In the genomic region with DNA sequence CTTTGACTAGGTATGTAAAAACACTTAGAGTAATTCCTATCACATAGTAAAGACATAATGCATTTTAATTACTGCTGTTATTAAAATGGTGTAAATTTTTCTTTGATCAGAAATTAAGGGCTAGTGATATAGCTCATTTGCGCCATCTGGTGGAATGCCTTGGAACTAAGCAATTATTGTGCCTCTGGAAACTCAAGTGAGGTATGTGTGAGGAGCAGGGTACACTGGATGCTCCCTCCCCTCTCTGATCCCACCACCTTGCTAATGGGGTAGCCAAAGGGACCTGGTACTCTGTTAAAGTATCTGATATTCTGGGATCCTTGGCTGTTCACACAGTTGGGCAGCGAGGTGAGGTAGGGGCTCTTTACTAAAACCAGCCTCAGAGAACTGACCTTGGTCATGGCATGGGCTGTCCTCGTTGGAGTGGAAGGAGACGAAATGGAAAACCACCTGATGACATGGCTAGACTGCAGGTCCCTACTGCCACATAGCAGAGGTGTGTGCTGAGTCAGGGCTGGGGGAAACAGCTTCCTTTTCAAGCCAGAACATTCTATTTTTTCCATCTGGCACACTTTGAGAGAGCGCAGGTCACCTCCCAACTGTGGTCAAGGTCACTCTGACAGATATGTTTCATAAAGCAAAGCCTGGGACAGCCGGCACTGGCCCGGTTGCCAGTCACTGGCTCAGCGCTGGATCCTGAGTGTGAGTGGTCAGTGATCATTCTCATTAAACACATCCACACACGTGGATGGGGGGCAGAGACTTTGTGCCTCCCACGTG, we compare ENCODE assay signal across 9 mouse cellular contexts. TPM values are rescaled to one million over a fixed set of nuclear protein-coding genes. Genes with fewer than 3 reads are reported as not detected.
DNase-seq lines count a peak whose midpoint lies in the region; ATAC-seq and TF ChIP-seq lines count a peak whose summit lies in the region.
"Had no signal": no experiment of that assay in that cellular context is flagged by ENCODE, and none has a peak within 500 bp of the region (broad histone marks: within the 10 kb centered on the region; RNA-seq: fewer than 3 reads in every experiment).

No protein-coding gene starts in this region.

- no peak overlapping the region for H3K9ac ChIP-seq in lung, embryonic 14.5 days
- H3K9ac ChIP-seq in hindbrain, postnatal 0 days (replicated peaks; ENCODE audit: low read length) = no peak overlapping the region
- no peak overlapping the region for H3K9ac ChIP-seq in lung, postnatal 0 days (replicated peaks; ENCODE audit: low read depth)

- TF ChIP-seq EP300 in lung, postnatal 0 days (IDR thresholded peaks at IDR 0.05) = no peak

- H3K4me3 ChIP-seq in lung, embryonic 14.5 days (ENCODE audit: low read depth, low read length) = no peak overlapping the region
- H3K4me3 ChIP-seq in cortical plate, adult 2 months (ENCODE audit: insufficient read depth, low read length) = no peak overlapping the region
- H3K4me3 ChIP-seq in hindbrain, postnatal 0 days (ENCODE audit: low read length) = no peak overlapping the region
- H3K4me3 ChIP-seq in lung, postnatal 0 days (ENCODE audit: low read depth, low read length) = no peak overlapping the region
- H3K4me3 ChIP-seq: megakaryocyte, embryonic 14.5 days had no signal

- no peak overlapping the region for H3K27ac ChIP-seq in lung, embryonic 14.5 days (ENCODE audit: low read depth)
- H3K27ac ChIP-seq in cortical plate, adult 2 months (ENCODE audit: insufficient read depth, low read length) = no peak overlapping the region
- H3K27ac ChIP-seq in hindbrain, postnatal 0 days = no peak overlapping the region
- no peak overlapping the region for H3K27ac ChIP-seq in lung, postnatal 0 days (ENCODE audit: low read length)

- TF ChIP-seq CTCF in lung, embryonic 14.5 days (IDR thresholded peaks at IDR 0.05; ENCODE audit: low read depth) = peak; percentile 76
- TF ChIP-seq CTCF in cortical plate, adult 2 months (IDR thresholded peaks at IDR 0.05; ENCODE audit: extremely low read depth, insufficient read depth, low read length) = peak; percentile 42; the same call in 1 of the 2 replicates
- TF ChIP-seq CTCF in hindbrain, postnatal 0 days (IDR thresholded peaks at IDR 0.05; ENCODE audit: low read depth) = peak; percentile 86
- peak; percentile 74 for TF ChIP-seq CTCF in lung, postnatal 0 days (IDR thresholded peaks at IDR 0.05)

- H3K36me3 ChIP-seq in lung, embryonic 14.5 days (ENCODE audit: insufficient read depth) = no peaks in the 10 kb centered on the region
- H3K36me3 ChIP-seq in hindbrain, postnatal 0 days (ENCODE audit: insufficient read depth, low read length) = no peaks in the 10 kb centered on the region
- H3K36me3 ChIP-seq in lung, postnatal 0 days (ENCODE audit: insufficient read depth, low read length) = no peaks in the 10 kb centered on the region

- H3K9me3 ChIP-seq in lung, embryonic 14.5 days (ENCODE audit: low read depth, low read length) = no peaks in the 10 kb centered on the region
- no peaks in the 10 kb centered on the region for H3K9me3 ChIP-seq in hindbrain, postnatal 0 days (ENCODE audit: low read length)
- H3K9me3 ChIP-seq in lung, postnatal 0 days (ENCODE audit: low read length) = no peaks in the 10 kb centered on the region
- H3K9me3 ChIP-seq: megakaryocyte, embryonic 14.5 days had no signal

- H3K27me3 ChIP-seq in lung, embryonic 14.5 days (ENCODE audit: insufficient read depth, low read length) = no peaks in the 10 kb centered on the region
- H3K27me3 ChIP-seq in hindbrain, postnatal 0 days (ENCODE audit: insufficient read depth, low read length) = no peaks in the 10 kb centered on the region
- H3K27me3 ChIP-seq in lung, postnatal 0 days (replicated peaks; ENCODE audit: insufficient read depth, low read length) = no peaks in the 10 kb centered on the region
- H3K27me3 ChIP-seq: megakaryocyte, embryonic 14.5 days had no signal

- H3K4me1 ChIP-seq in lung, embryonic 14.5 days (ENCODE audit: insufficient read depth) = no peaks in the 10 kb centered on the region
- H3K4me1 ChIP-seq in cortical plate, adult 2 months (ENCODE audit: control insufficient read depth, insufficient read depth, low read length) = no peaks in the 10 kb centered on the region
- no peaks in the 10 kb centered on the region for H3K4me1 ChIP-seq in hindbrain, postnatal 0 days (ENCODE audit: insufficient read depth, low read length)
- H3K4me1 ChIP-seq in lung, postnatal 0 days (ENCODE audit: insufficient read depth, low read depth, low read length) = no peaks in the 10 kb centered on the region
- H3K4me1 ChIP-seq: megakaryocyte, embryonic 14.5 days had no signal

- DNase-seq in lung, embryonic 14.5 days = peak; percentile 78
- no peak for DNase-seq in lung, postnatal 25 days (ENCODE audit: low spot score)
- DNase-seq in adipocyte (ENCODE audit: low spot score) = peak; percentile 53
- DNase-seq in hindbrain, postnatal 0 days (ENCODE audit: low spot score) = peak; percentile 77
- DNase-seq in lung, postnatal 0 days (ENCODE audit: low spot score) = peak; percentile 44
- peak; percentile 14 for DNase-seq in right cerebral cortex, postnatal 25 days

- no peak overlapping the region for H3K4me2 ChIP-seq in lung, embryonic 14.5 days
- H3K4me2 ChIP-seq in hindbrain, postnatal 0 days (ENCODE audit: low read depth, low read length) = no peak overlapping the region
- no peak overlapping the region for H3K4me2 ChIP-seq in lung, postnatal 0 days (replicated peaks; ENCODE audit: low read depth, low read length)

- 0 out of 2 replicates have a peak, but pooled peaks have one; percentile 52 for ATAC-seq in lung, embryonic 14.5 days (ENCODE audit: insufficient read depth)
- ATAC-seq in hindbrain, postnatal 0 days = 0 out of 2 replicates have a peak, but pooled peaks have one; percentile 38
- ATAC-seq in lung, postnatal 0 days = no peak

- WGBS in lung, embryonic 14.5 days = 61% methylated on average over 10 of the region's 10 CpGs
- WGBS in hindbrain, postnatal 0 days = 66% methylated on average over 10 of the region's 10 CpGs
- 55% methylated on average over 10 of the region's 10 CpGs for WGBS in lung, postnatal 0 days

- no peak for TF ChIP-seq POLR2A in cortical plate, adult 2 months (IDR thresholded peaks at IDR 0.05; ENCODE audit: extremely low read depth, insufficient read depth, low read length)

RNA-seq across cellular contexts. Expression of a gene that starts 3.6 kb away (rescaled TPM):
- 0.32 TPM in 1 of 2 replicates, not detected in the other for polyA plus RNA-seq in lung, embryonic 14.5 days (2014; fragmentation: Nextera tagmentation; extraction: Ambion mirVana)
- polyA plus RNA-seq in cortical plate, adult 2 months (2012; rRNA removed) = 0.11 and 0.29 TPM in 2 replicates
- 0.16 TPM in 1 of 2 replicates, not detected in the other for total RNA-seq in hindbrain, postnatal 0 days (2014; rRNA removed)
- polyA plus RNA-seq in hindbrain, postnatal 0 days (2015; fragmentation: Nextera tagmentation; extraction: Ambion mirVana) = 0.25 and 0.35 TPM in 2 replicates
- 0.11 TPM in 1 of 2 replicates, not detected in the other for polyA plus RNA-seq in lung, postnatal 0 days (2015; fragmentation: Nextera tagmentation; extraction: Ambion mirVana)

RNA-seq across cellular contexts. Expression of a gene that starts 7.6 kb away (rescaled TPM):
- 0.11 TPM in 1 of 2 replicates, not detected in the other for polyA plus RNA-seq in lung, embryonic 14.5 days (2014; fragmentation: Nextera tagmentation; extraction: Ambion mirVana)
- polyA plus RNA-seq in cortical plate, adult 2 months (2012; rRNA removed) = not detected in 2 replicates
- total RNA-seq in hindbrain, postnatal 0 days (2014; rRNA removed) = not detected in 2 replicates
- 0.06 and 0.08 TPM in 2 replicates for polyA plus RNA-seq in hindbrain, postnatal 0 days (2015; fragmentation: Nextera tagmentation; extraction: Ambion mirVana)
- not detected in 2 replicates for polyA plus RNA-seq in lung, postnatal 0 days (2015; fragmentation: Nextera tagmentation; extraction: Ambion mirVana)

RNA-seq across cellular contexts. Expression of a gene that starts 36.6 kb away (rescaled TPM):
- not detected in 2 replicates for polyA plus RNA-seq in lung, embryonic 14.5 days (2014; fragmentation: Nextera tagmentation; extraction: Ambion mirVana)
- not detected in 2 replicates for polyA plus RNA-seq in cortical plate, adult 2 months (2012; rRNA removed)
- total RNA-seq in hindbrain, postnatal 0 days (2014; rRNA removed) = not detected in 2 replicates
- polyA plus RNA-seq in hindbrain, postnatal 0 days (2015; fragmentation: Nextera tagmentation; extraction: Ambion mirVana) = not detected in 2 replicates
- polyA plus RNA-seq in lung, postnatal 0 days (2015; fragmentation: Nextera tagmentation; extraction: Ambion mirVana) = not detected in 2 replicates

RNA-seq across cellular contexts. Expression of a gene that starts 38.5 kb away (rescaled TPM):
- polyA plus RNA-seq in lung, embryonic 14.5 days (2014; fragmentation: Nextera tagmentation; extraction: Ambion mirVana) = not detected in 2 replicates
- not detected in 2 replicates for polyA plus RNA-seq in cortical plate, adult 2 months (2012; rRNA removed)
- total RNA-seq in hindbrain, postnatal 0 days (2014; rRNA removed) = 0.05 TPM in 1 of 2 replicates, not detected in the other
- polyA plus RNA-seq in hindbrain, postnatal 0 days (2015; fragmentation: Nextera tagmentation; extraction: Ambion mirVana) = 0.09 TPM in 1 of 2 replicates, not detected in the other
- not detected in 2 replicates for polyA plus RNA-seq in lung, postnatal 0 days (2015; fragmentation: Nextera tagmentation; extraction: Ambion mirVana)

RNA-seq across cellular contexts. Expression of a gene that starts 56.6 kb away (rescaled TPM):
- polyA plus RNA-seq in lung, embryonic 14.5 days (2014; fragmentation: Nextera tagmentation; extraction: Ambion mirVana) = not detected in 2 replicates
- polyA plus RNA-seq in cortical plate, adult 2 months (2012; rRNA removed) = 0.06 TPM in 1 of 2 replicates, not detected in the other
- not detected in 2 replicates for total RNA-seq in hindbrain, postnatal 0 days (2014; rRNA removed)
- polyA plus RNA-seq in hindbrain, postnatal 0 days (2015; fragmentation: Nextera tagmentation; extraction: Ambion mirVana) = not detected in 2 replicates
- polyA plus RNA-seq in lung, postnatal 0 days (2015; fragmentation: Nextera tagmentation; extraction: Ambion mirVana) = 0.20 and 0.26 TPM in 2 replicates
- polyA plus RNA-seq: gonadal fat pad, adult 2 months had no signal
